26 mouse cellular contexts compared by ENCODE assay signal in the genomic region with DNA sequence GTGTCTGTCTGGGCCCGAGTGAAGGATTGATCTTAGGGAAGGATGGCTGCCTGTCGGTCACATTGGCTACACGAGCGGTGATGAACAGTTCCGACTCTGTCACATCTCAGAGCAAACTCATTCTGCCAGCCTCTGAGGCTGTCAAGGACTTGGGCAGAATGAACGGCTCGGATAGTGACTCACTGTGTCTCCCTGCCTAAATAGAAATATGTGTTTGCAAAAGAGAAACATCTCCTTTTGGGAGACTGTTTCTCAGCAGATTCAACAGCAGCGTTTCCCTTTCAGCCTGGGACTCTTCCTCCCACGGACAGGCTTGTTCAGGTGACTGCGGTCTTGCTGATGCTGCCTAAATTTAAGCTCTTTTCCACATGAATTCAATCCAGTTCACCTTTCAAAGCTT. TPM values are rescaled to one million over a fixed set of nuclear protein-coding genes. Genes with fewer than 3 reads are reported as not detected.
A peak's percentile ranks its signal among the peaks of the same experiment; 100 is the strongest.
DNase-seq lines count a peak whose midpoint lies in the region; TF ChIP-seq lines count a peak whose summit lies in the region.
"Had no signal": no experiment of that assay in that cellular context is flagged by ENCODE, and none has a peak within 500 bp of the region (broad histone marks: within the 10 kb centered on the region; RNA-seq: fewer than 3 reads in every experiment).

No protein-coding gene starts in this region.

- intact Hi-C loops in left cerebral cortex, adult 2 months (cut with DNase I): loop anchor here (10.0 kb wide), 1 partner anchor 308 kb away; no protein-coding TSS in a partner anchor

- H3K4me3 ChIP-seq in left cerebral cortex, adult 2 months: no peak overlapping the region
- H3K4me3 ChIP-seq: forebrain, embryonic 13.5 days; heart, embryonic 12.5 days; kidney, embryonic 15.5 days; limb, embryonic 13.5 days; lung, embryonic 15.5 days; midbrain, embryonic 12.5 days; neural tube, embryonic 13.5 days had no signal

- H3K27ac ChIP-seq in left cerebral cortex, adult 2 months: peak overlapping the region; percentile 78
- H3K27ac ChIP-seq: forebrain, embryonic 13.5 days; hindbrain, embryonic 14.5 days; kidney, embryonic 15.5 days; limb, embryonic 13.5 days; lung, embryonic 15.5 days; midbrain, embryonic 12.5 days; neural tube, embryonic 13.5 days had no signal

- peak; percentile 56 to 80 for DNase-seq in adrenal gland, adult (ENCODE audit: inconsistent age in 2 of 2, low spot score in 1 of 2)
- no peak for DNase-seq in adrenal gland, adult 18-20 months (ENCODE audit: low spot score in 2 of 2)
- DNase-seq in left cerebral cortex, adult 2 months (ENCODE audit: extremely low spot score in 1 of 2, low spot score in 2 of 2): no peak
- no peak for DNase-seq in left cerebral cortex, adult 11 months (ENCODE audit: low spot score)
- DNase-seq in adrenal gland, adult 8-10 months: peak; percentile 57
- DNase-seq in brain, adult 2 months (ENCODE audit: low read depth, low spot score): peak; percentile 85
- no peak for DNase-seq in urinary bladder, postnatal 14 days (ENCODE audit: low spot score)
- DNase-seq in ovary, postnatal 14 days (ENCODE audit: low spot score): no peak
- DNase-seq: cerebellum, adult 8-10 months; cerebellum, postnatal 25 days; gastrocnemius, postnatal 25 days; heart, adult 18-20 months; heart, postnatal 4 days; kidney, adult 18-20 months; kidney, postnatal 36 days; layer of hippocampus, postnatal 36 days; retina, postnatal 1 day; thymus, postnatal 4 days had no signal

- TF ChIP-seq CTCF in left cerebral cortex, adult 2 months (IDR thresholded peaks at IDR 0.05): no peak

RNA-seq across cellular contexts. Expression of a gene that starts 37.1 kb away (rescaled TPM):
- total RNA-seq in adrenal gland, adult 18-20 months (2021): 100 to 1,000 TPM in 1 of 2 experiments, 10 to 100 TPM in 1; 93.0 to 102 TPM
- 10 to 100 TPM; 18.0 to 18.3 TPM for total RNA-seq in left cerebral cortex, adult 2 months (2021)
- 100 to 1,000 TPM in 1 of 4 experiments, 10 to 100 TPM in 3; 67.0 to 111 (median 83.5) TPM for total RNA-seq in adrenal gland, adult 8-10 months (2022)

Comparison
In these comparisons a context has a peak if more than half of its experiments do, and no peak if none do; other contexts are left out.
1. DNase-seq: peak in adrenal gland, adult (2 of 2), adrenal gland, adult 8-10 months (single experiment) and brain, adult 2 months (single experiment); none in adrenal gland, adult 18-20 months (0 of 2), left cerebral cortex, adult 2 months (0 of 2), left cerebral cortex, adult 11 months (single experiment), urinary bladder, postnatal 14 days (single experiment) and ovary, postnatal 14 days (single experiment).